Mouse (Mus musculus): Measurements from ENCODE around the gene Dach1.

Gene Dach1

GRCm38 (mm10) chr14:98169421-98170076, at the start of gene Dach1:
TSS of gene Dach1 (minus strand) at chr14:98169765.
- ATAC-seq (ENCODE audit: low TSS enrichment): peak; percentile 38

GRCm38 (mm10) chr14:98200089-98200488, 30.5 kb upstream of the Dach1 start:
- no peak for ATAC-seq (ENCODE audit: low TSS enrichment)

GRCm38 (mm10) chr14:98181545-98181944, 12.0 kb upstream of the Dach1 start:
- ATAC-seq (ENCODE audit: low TSS enrichment): peak; percentile 95

- no peak for ATAC-seq (ENCODE audit: low TSS enrichment)
Measured at GRCm38 (mm10) chr14:98173831-98174230, 4.3 kb upstream of the Dach1 start.

GRCm38 (mm10) chr14:98172394-98172905, 2.9 kb upstream of the Dach1 start:
- ATAC-seq (ENCODE audit: low TSS enrichment): no peak

- no peak for ATAC-seq (ENCODE audit: low TSS enrichment)
Measured at GRCm38 (mm10) chr14:98171861-98172260, 2.3 kb upstream of the Dach1 start.

GRCm38 (mm10) chr14:98168908-98169401, 610 bp downstream of the Dach1 start:
- peak; percentile 58 for ATAC-seq (ENCODE audit: low TSS enrichment)

GRCm38 (mm10) chr14:98168039-98168907, 1.3 kb downstream of the Dach1 start:
- peak; percentile 66 for ATAC-seq (ENCODE audit: low TSS enrichment)

GRCm38 (mm10) chr14:98167186-98168038, 2.2 kb downstream of the Dach1 start:
- ATAC-seq (ENCODE audit: low TSS enrichment): peak; percentile 14; the same call in 1 of the 2 replicates

- no peak for ATAC-seq (ENCODE audit: low TSS enrichment)
Measured at GRCm38 (mm10) chr14:98166318-98166976, 3.1 kb downstream of the Dach1 start.

- no peak for ATAC-seq (ENCODE audit: low TSS enrichment)
Measured at GRCm38 (mm10) chr14:98156753-98157152, 12.8 kb downstream of the Dach1 start.

- no peak for ATAC-seq (ENCODE audit: low TSS enrichment)
Measured at GRCm38 (mm10) chr14:98155725-98156392, 13.7 kb downstream of the Dach1 start.

- no peak for ATAC-seq (ENCODE audit: low TSS enrichment)
Measured at GRCm38 (mm10) chr14:98154832-98155422, 14.6 kb downstream of the Dach1 start.

- ATAC-seq (ENCODE audit: low TSS enrichment): no peak
Measured at GRCm38 (mm10) chr14:98141758-98142157, 27.8 kb downstream of the Dach1 start.

- ATAC-seq (ENCODE audit: low TSS enrichment): no peak
Measured at GRCm38 (mm10) chr14:98138873-98139665, 30.5 kb downstream of the Dach1 start.

GRCm38 (mm10) chr14:98134546-98134945, 35.0 kb downstream of the Dach1 start:
- no peak for ATAC-seq (ENCODE audit: low TSS enrichment)

- no peak for ATAC-seq (ENCODE audit: low TSS enrichment)
Measured at GRCm38 (mm10) chr14:98123032-98123431, 46.5 kb downstream of the Dach1 start.

GRCm38 (mm10) chr14:98116627-98117026, 52.9 kb downstream of the Dach1 start:
- no peak for ATAC-seq (ENCODE audit: low TSS enrichment)

- no peak for ATAC-seq (ENCODE audit: low TSS enrichment)
Measured at GRCm38 (mm10) chr14:98113106-98113505, 56.5 kb downstream of the Dach1 start.
